Mouse (Mus musculus) cortical plate, adult 2 months (tissue): ENCODE results near the gene Slc27a1. TPM values are rescaled to one million over a fixed set of nuclear protein-coding genes. Genes with fewer than 3 reads are reported as not detected.

ENCODE experiments used
- H3K27ac ChIP-seq: fragments of 200-500 bp; 2 replicates; pipeline ENCODE4 v1.5.1; 2012; ENCODE audit warnings: low read length, control low read depth, inconsistent platforms; ENCODE audit not compliant: insufficient read depth
- H3K4me1 ChIP-seq: fragments of 200-500 bp; 2 replicates; pipeline ENCODE4 v1.6.1; 2011; ENCODE audit warnings: low read length; ENCODE audit not compliant: control insufficient read depth, insufficient read depth
- H3K4me3 ChIP-seq: fragments of 200-500 bp; 2 replicates; pipeline ENCODE4 v1.5.1; 2011; ENCODE audit warnings: mild to moderate bottlenecking, low read length, control low read depth; ENCODE audit not compliant: insufficient read depth
- CTCF ChIP-seq: fragments of 200-500 bp; IDR thresholded peaks from 2 replicates; pipeline ENCODE4 v1.5.1; 2011; ENCODE audit warnings: mild to moderate bottlenecking, control low read depth, low read length; ENCODE audit not compliant: insufficient read depth; ENCODE audit errors: extremely low read depth
- POLR2A ChIP-seq: fragments of 200-500 bp; IDR thresholded peaks from 2 replicates; pipeline ENCODE4 v1.6.1; 2011; ENCODE audit warnings: mild to moderate bottlenecking, low read length, control low read depth; ENCODE audit not compliant: insufficient read depth; ENCODE audit errors: extremely low read depth
- polyA plus RNA-seq: library from polyadenylated mRNA; depleted of rRNA; stranded (reverse); fragments of >200 nt; gene quantifications from 2 replicates; pipeline ENCODE4 v1.2.3, GENCODE M21; 2012

Slc27a1 gene
- polyA plus RNA-seq, 1 experiment: 146 TPM

DNA sequence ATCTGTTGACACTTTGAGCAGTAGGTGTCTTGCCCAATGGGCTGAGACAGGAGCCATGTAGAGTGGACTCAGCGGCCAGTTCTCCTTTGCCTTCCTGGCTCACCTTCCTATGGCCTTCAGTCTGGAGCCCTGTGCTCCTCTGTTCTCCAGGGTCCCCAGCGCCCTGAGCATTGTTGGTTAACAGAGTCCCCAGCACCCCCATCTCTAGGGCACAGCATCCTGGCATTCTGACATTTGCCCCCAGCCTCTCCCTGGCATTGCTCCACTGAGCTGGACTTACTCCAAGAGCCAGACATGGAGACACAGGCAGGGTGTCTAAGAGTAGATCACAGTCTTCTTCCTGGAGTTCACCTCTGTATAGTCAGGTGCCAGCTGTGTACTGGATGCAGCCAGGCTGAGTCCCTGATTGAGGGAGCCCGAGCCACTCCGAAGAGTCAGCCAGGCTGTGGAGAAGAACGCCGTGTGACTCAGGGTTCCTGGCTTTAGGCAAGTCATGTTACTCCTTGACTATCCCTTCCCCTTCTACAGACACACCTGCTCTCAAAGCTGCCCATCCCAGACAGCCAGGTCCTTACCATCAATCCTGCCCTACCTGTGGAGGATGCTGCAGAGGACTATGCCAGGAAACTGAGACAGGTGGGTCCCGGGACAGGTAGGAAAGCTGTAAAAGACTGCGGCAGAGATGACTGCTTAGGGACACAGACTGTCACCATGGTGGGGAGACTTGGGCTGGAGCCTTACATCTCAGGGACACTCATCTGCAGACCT is 25.1 kb downstream of the Slc27a1 start:
- TF ChIP-seq POLR2A (no peak), CTCF (no peak)
- H3K27ac ChIP-seq: no peak overlapping the region
- no peak overlapping the region for H3K4me3 ChIP-seq
- H3K4me1 ChIP-seq: peaks cover 5% of the 10 kb centered on the region

DNA sequence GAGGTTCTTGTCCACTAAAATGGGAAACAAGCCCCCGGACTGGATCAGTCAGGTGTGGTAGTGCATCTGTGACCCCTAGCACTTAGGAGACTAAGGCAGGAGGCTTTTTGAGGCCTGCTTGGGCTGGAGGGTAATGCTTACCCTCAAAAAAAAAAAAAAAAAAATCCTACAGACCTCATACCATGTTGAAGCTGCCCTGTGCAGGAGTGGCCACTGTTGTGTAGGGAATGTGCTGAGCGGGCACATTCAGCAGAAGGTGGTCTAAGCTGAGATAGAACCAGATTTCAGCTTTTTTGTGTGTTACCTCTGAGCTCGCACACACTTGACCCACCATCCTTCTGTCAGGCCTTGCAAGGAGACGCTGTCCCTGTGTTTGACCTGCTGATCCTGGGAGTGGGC is 25.6 kb downstream of the Slc27a1 start:
- H3K27ac ChIP-seq: no peak overlapping the region
- TF ChIP-seq CTCF (no peak), POLR2A (no peak)
- peaks cover 5% of the 10 kb centered on the region for H3K4me1 ChIP-seq
- no peak overlapping the region for H3K4me3 ChIP-seq

DNA sequence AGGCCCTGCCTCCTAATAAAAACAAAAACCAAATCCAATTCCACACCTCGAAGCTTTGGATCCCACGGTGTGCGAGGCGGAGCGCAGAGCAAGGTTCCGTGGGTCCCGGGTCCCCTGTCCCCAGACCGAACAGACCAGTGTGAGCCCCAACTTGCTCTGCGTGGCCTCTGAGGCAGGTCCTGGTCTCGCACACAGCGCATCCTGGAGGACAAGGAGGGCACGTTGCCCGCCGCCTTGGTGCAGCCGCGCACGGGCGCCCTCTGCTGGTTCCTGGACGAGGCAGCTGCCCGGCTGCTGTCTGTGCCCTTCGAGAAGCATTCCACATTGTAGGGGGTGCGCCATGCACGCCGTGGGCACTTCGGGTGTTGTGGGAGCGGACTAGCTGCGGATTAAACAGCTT is 27.2 kb downstream of the Slc27a1 start:
- Histone ChIP-seq H3K27ac (no peak overlapping the region), H3K4me1 (peaks cover 3% of the 10 kb centered on the region), H3K4me3 (peak overlapping the region; percentile 13)
- TF ChIP-seq POLR2A (peak; percentile 36; the same call in 1 of the 2 replicates), CTCF (peak; percentile 93)

GRCm38 (mm10) chr8:71596384-71596783 is 27.7 kb downstream of the Slc27a1 start:
- Histone ChIP-seq H3K27ac (no peak overlapping the region), H3K4me3 (no peak overlapping the region)
- TF ChIP-seq POLR2A: no peak
- no peak for TF ChIP-seq CTCF

DNA sequence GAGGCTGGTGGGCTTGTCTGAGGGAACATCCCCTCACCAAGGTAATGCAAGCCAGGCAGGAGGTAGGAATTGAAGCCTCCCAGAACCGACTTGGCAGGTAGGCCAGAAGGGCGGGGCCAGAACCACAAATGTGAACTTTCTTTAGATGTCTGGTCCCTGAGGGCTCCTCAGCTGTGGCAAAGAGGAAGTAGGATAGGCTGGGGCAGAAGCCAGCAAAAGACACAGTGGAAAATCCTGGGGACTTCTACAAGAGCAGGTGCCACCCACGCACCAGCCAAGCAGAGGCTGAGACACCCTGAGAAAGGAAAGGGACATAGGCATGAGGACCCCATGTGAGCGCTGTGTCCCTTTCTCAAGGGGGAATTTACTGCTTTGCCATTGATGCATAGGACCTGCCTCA is 28.1 kb downstream of the Slc27a1 start:
- TF ChIP-seq CTCF (no peak), POLR2A (no peak)
- H3K27ac ChIP-seq: no peak overlapping the region
- H3K4me3 ChIP-seq: no peak overlapping the region
- peaks cover 3% of the 10 kb centered on the region for H3K4me1 ChIP-seq

More at GRCm38 (mm10) chr8:71596384-71596783, 27.7 kb downstream of the Slc27a1 start:
- H3K4me1 ChIP-seq: peaks cover 3% of the 10 kb centered on the region

DNA sequence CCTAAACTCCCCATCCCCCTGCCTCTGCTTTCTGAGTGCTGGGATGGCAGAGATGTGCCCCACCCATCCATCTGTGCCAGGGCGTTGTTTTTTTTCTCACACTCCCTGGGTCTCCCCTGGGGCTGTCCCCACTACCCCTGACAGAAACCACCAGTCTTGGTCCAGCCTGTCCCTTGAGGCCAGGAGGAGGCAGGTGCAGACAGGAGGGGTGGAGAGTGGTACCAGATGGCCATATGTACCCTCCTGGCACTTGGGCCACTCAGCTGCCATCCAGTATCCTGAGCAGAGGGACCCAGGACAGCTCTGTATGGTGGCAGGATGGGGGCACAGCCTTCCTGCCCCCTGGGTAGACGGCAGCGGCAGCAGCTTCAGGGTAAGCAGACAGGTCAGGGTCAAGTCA is 28.8 kb downstream of the Slc27a1 start, which contains the start of gene Fam129c:
Gene Fam129c, plus strand, starts transcription at position 198 of the 400 bp plus-strand sequence.
- H3K4me3 ChIP-seq: no peak within 1 kb of the TSS
- peaks cover 3% of the 10 kb centered on the region for H3K4me1 ChIP-seq
- TF ChIP-seq POLR2A (no peak), CTCF (no peak)
- H3K27ac ChIP-seq: no peak within 1 kb of the TSS

- H3K4me1 ChIP-seq: no peaks in the 10 kb centered on the region
- TF ChIP-seq CTCF: no peak
- H3K4me3 ChIP-seq: no peak overlapping the region
- H3K27ac ChIP-seq: no peak overlapping the region
Measured at GRCm38 (mm10) chr8:71598375-71598774, 29.7 kb downstream of the Slc27a1 start.

- H3K4me1 ChIP-seq: no peaks in the 10 kb centered on the region
- no peak for TF ChIP-seq CTCF
- TF ChIP-seq POLR2A: no peak
- H3K4me3 ChIP-seq: no peak overlapping the region
- no peak overlapping the region for H3K27ac ChIP-seq
Measured at GRCm38 (mm10) chr8:71598841-71599240, 30.2 kb downstream of the Slc27a1 start.

DNA sequence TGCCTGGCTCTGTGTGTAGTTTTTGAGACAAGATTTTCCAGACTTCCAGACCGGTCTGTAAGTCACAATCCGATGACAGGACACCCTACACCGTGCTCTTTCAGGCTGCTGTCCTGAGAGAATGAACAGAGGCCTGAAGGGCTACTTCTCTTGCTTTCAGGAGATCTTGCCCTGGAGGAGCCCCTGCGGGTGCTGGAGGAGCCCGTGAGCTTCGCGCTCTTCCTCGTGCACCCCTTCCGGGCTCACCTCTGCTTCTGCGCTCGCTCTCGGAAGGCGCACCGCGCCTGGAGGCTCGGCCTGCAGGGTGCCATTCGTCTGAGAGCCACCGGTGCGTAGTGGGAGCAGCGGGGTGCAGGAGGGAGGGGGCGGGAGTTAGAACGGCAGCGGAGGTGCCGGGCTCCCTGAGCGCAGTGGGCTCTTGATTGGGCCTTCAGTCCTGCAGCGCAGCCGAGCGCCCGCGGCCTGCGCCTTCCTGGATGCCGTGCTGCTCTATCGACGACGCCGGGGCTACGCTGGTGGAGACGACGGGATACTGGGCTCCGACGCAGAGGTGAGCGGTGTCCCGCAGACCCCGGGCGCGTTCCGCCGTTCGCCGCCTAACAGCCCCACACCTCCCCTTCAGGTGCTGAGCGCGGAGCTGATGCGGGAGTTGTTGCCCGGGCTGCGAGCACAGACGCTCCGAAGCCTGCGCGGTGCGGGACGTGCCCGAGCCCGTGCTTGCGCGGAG is 33.4 kb downstream of the Slc27a1 start:
- Histone ChIP-seq H3K4me1 (no peaks in the 10 kb centered on the region), H3K4me3 (peak overlapping the region; percentile 19; the same call in 1 of the 2 replicates), H3K27ac (no peak overlapping the region)
- TF ChIP-seq POLR2A: no peak
- no peak for TF ChIP-seq CTCF
